Mouse (Mus musculus): ENCODE measurements at regions not wholly inside any gene's neighbourhood (a gene's known extent, or its start where the extent isn't known, plus 50 kb on each side); places are given as distances from the start of the nearest gene placed in this dataset.

GRCm38 (mm10) chr15:93881276-93881675 lies 285.6 kb upstream of the Prickle1 start:
- DNase-seq (ENCODE audit: low read depth, low spot score), result no peak

GRCm38 (mm10) chr15:93880302-93880701 lies 284.6 kb upstream of the Prickle1 start:
- no peak for DNase-seq (ENCODE audit: low read depth, low spot score)

GRCm38 (mm10) chr15:93879006-93879405 lies 283.3 kb upstream of the Prickle1 start:
- DNase-seq (ENCODE audit: low read depth, low spot score), result no peak

GRCm38 (mm10) chr15:93876335-93876734 lies 280.6 kb upstream of the Prickle1 start:
- DNase-seq (ENCODE audit: low read depth, low spot score), result no peak

GRCm38 (mm10) chr15:93875685-93876084 lies 280.0 kb upstream of the Prickle1 start:
- DNase-seq (ENCODE audit: low read depth, low spot score), result no peak

GRCm38 (mm10) chr15:93874206-93874605 lies 278.5 kb upstream of the Prickle1 start:
- DNase-seq (ENCODE audit: low read depth, low spot score), result no peak

GRCm38 (mm10) chr15:93857336-93857901 lies 261.7 kb upstream of the Prickle1 start:
- no peak for DNase-seq (ENCODE audit: low read depth, low spot score)

GRCm38 (mm10) chr15:93853221-93853620 lies 257.5 kb upstream of the Prickle1 start:
- DNase-seq (ENCODE audit: low read depth, low spot score), result no peak

- DNase-seq (ENCODE audit: low read depth, low spot score), result no peak
Measured at GRCm38 (mm10) chr15:93852126-93852525, 256.4 kb upstream of the Prickle1 start.

- no peak for DNase-seq (ENCODE audit: low read depth, low spot score)
Measured at GRCm38 (mm10) chr15:93850388-93850787, 254.7 kb upstream of the Prickle1 start.

GRCm38 (mm10) chr15:93848830-93849229 lies 253.1 kb upstream of the Prickle1 start:
- no peak for DNase-seq (ENCODE audit: low read depth, low spot score)

- DNase-seq (ENCODE audit: low read depth, low spot score), result no peak
Measured at GRCm38 (mm10) chr15:93846797-93847196, 251.1 kb upstream of the Prickle1 start.

- DNase-seq (ENCODE audit: low read depth, low spot score), result no peak
Measured at GRCm38 (mm10) chr15:93845801-93846200, 250.1 kb upstream of the Prickle1 start.

GRCm38 (mm10) chr15:93832956-93833355 lies 237.3 kb upstream of the Prickle1 start:
- no peak for DNase-seq (ENCODE audit: low read depth, low spot score)

- DNase-seq (ENCODE audit: low read depth, low spot score), result no peak
Measured at GRCm38 (mm10) chr15:93832431-93832936, 236.8 kb upstream of the Prickle1 start.

GRCm38 (mm10) chr15:93831148-93831547 lies 235.5 kb upstream of the Prickle1 start:
- DNase-seq (ENCODE audit: low read depth, low spot score), result no peak

- no peak for DNase-seq (ENCODE audit: low read depth, low spot score)
Measured at GRCm38 (mm10) chr15:93824729-93825694, 229.3 kb upstream of the Prickle1 start.

GRCm38 (mm10) chr15:93821236-93821635 lies 225.5 kb upstream of the Prickle1 start:
- no peak for DNase-seq (ENCODE audit: low read depth, low spot score)

GRCm38 (mm10) chr15:93812011-93812410 lies 216.3 kb upstream of the Prickle1 start:
- no peak for DNase-seq (ENCODE audit: low read depth, low spot score)

GRCm38 (mm10) chr15:93807993-93808392 lies 212.3 kb upstream of the Prickle1 start:
- DNase-seq (ENCODE audit: low read depth, low spot score), result no peak

GRCm38 (mm10) chr15:93807505-93807904 lies 211.8 kb upstream of the Prickle1 start:
- DNase-seq (ENCODE audit: low read depth, low spot score), result no peak

GRCm38 (mm10) chr15:93804703-93805102 lies 209.0 kb upstream of the Prickle1 start:
- DNase-seq (ENCODE audit: low read depth, low spot score), result no peak

GRCm38 (mm10) chr15:93790531-93790930 lies 194.8 kb upstream of the Prickle1 start:
- no peak for DNase-seq (ENCODE audit: low read depth, low spot score)
